Comparison of ENCODE assay signal across 8 mouse cellular contexts in genomic region chr5:93044584-93045370, GRCm38 (mm10). TPM values are rescaled to one million over a fixed set of nuclear protein-coding genes. Genes with fewer than 3 reads are reported as not detected.
DNase-seq lines count a peak whose midpoint lies in the region; ATAC-seq and TF ChIP-seq lines count a peak whose summit lies in the region.

Sowahb (minus strand) TSS chr5:93045022.

- peaks cover 10% of the 10 kb centered on the region for H3K27me3 ChIP-seq in thymus, adult 2 months (ENCODE audit: control insufficient read depth, insufficient read depth, low read length)
- H3K27me3 ChIP-seq in hindbrain, embryonic 10.5 days (ENCODE audit: insufficient read depth, poor library complexity, severe bottlenecking): peaks cover 96% of the 10 kb centered on the region

- H3K4me1 ChIP-seq in thymus, adult 2 months (replicated peaks; ENCODE audit: control insufficient read depth, insufficient read depth, low read length): no peaks in the 10 kb centered on the region
- peaks cover 32% of the 10 kb centered on the region for H3K4me1 ChIP-seq in hindbrain, embryonic 10.5 days (replicated peaks)

- no peak for TF ChIP-seq CTCF in thymus, adult 2 months (IDR thresholded peaks at IDR 0.05; ENCODE audit: borderline replicate concordance, control insufficient read depth, extremely low read depth, insufficient read depth, low read length, poor library complexity)

- WGBS in thymus, adult 2 months: 4% methylated on average over 68 of the region's 68 CpGs
- WGBS in hindbrain, embryonic 10.5 days: under 1% methylated on average over 68 of the region's 68 CpGs

- no peaks in the 10 kb centered on the region for H3K36me3 ChIP-seq in thymus, adult 2 months (ENCODE audit: control insufficient read depth, insufficient read depth, low read length)
- no peaks in the 10 kb centered on the region for H3K36me3 ChIP-seq in hindbrain, embryonic 10.5 days

- no peak for ATAC-seq in erythroid progenitor cell, adult 5-6 weeks (replicated peaks; ENCODE audit: low FRiP score, poor library complexity, severe bottlenecking)

- 0 out of 2 replicates have a peak within 1 kb of the TSS, but pooled peaks have one; percentile 8 for H3K4me3 ChIP-seq in thymus, adult 2 months (ENCODE audit: control insufficient read depth, insufficient read depth, low read length)
- peak within 1 kb of the TSS; percentile 61 for H3K4me3 ChIP-seq in hindbrain, embryonic 10.5 days

- H3K9me3 ChIP-seq in hindbrain, embryonic 10.5 days: no peaks in the 10 kb centered on the region

- TF ChIP-seq POLR2A in thymus, adult 2 months (IDR thresholded peaks at IDR 0.05; ENCODE audit: control insufficient read depth, extremely low read depth, insufficient read depth, low read length, poor library complexity): no peak

- no peak within 1 kb of the TSS for H3K27ac ChIP-seq in thymus, adult 2 months (ENCODE audit: control insufficient read depth, insufficient read depth, low read length)
- peak within 1 kb of the TSS; percentile 66 for H3K27ac ChIP-seq in hindbrain, embryonic 10.5 days

- no peak for DNase-seq in thymus, adult 2 months
- DNase-seq in thymus, postnatal 0 days (ENCODE audit: low spot score): no peak
- DNase-seq in embryo, embryonic 10.5 days (ENCODE audit: low spot score): peak; percentile 60
- peak; percentile 63 for DNase-seq in hindbrain, embryonic 10.5 days (ENCODE audit: low spot score)
- DNase-seq in left cerebral cortex, adult 8-10 months (ENCODE audit: low spot score in 2 of 2): peak in 1 of 2 experiments; percentile 51
- DNase-seq in lung, postnatal 4 days: peak; percentile 77 to 86
- peak; percentile 51 for DNase-seq in right cerebral cortex, postnatal 25 days

RNA-seq across cellular contexts. Expression of gene Sowahb, which starts in this region (rescaled TPM):
- 0.65 and 0.82 TPM in 2 replicates for polyA plus RNA-seq in thymus, adult 2 months (2012; rRNA removed)
- polyA plus RNA-seq in thymus, postnatal 0 days (2015; fragmentation: Nextera tagmentation; extraction: Ambion mirVana): 0.35 and 0.42 TPM in 2 replicates
- 0.47 and 0.86 TPM in 2 replicates for polyA plus RNA-seq in hindbrain, embryonic 10.5 days (2016; fragmentation: Nextera tagmentation; extraction: Ambion mirVana)
- 10 to 100 TPM; 15.2 to 18.2 (median 17.4) TPM for total RNA-seq in left cerebral cortex, adult 8-10 months (2022)
- not detected in 2 replicates for total RNA-seq in erythroid progenitor cell, adult 5-6 weeks (2015; ENCODE audit: low replicate concordance)
- total RNA-seq in erythroid progenitor cell, adult 5-6 weeks (2017; ENCODE audit: low replicate concordance): not detected in 2 replicates

Comparison
In these comparisons a context has a peak if more than half of its experiments do, and no peak if none do; other contexts are left out.
1. RNA of gene Sowahb (total RNA-seq): 15.2 to 18.2 TPM in left cerebral cortex, adult 8-10 months; not detected in erythroid progenitor cell, adult 5-6 weeks; every median in the first group is over 10 times any median in the second.
2. Peak in DNase-seq, H3K4me3 ChIP-seq and H3K27ac ChIP-seq in hindbrain, embryonic 10.5 days; RNA of the gene not detected or under 1 TPM.
3. DNase-seq: peak in embryo, embryonic 10.5 days (single experiment), lung, postnatal 4 days (2 of 2) and right cerebral cortex, postnatal 25 days (single experiment); none in thymus, adult 2 months (single experiment) and thymus, postnatal 0 days (single experiment).